Mouse (Mus musculus) embryonic stem cell, embryonic (primary cell): ENCODE results near the gene Selenos.

Experiments used
- CTCF ChIA-PET, 4 experiments: fragments of 300-600 bp in 2 of 4; fragments of 350-600 bp in 2 of 4; sonication (Branson Sonifier 250); formaldehyde crosslinking; loops; one replicate each; lab custom pipeline; 2022; ENCODE audit warnings: inconsistent platforms in 2 of 4; lab: Charles Lee
- POLR2A ChIA-PET, 4 experiments: fragments of 300-600 bp in 2 of 4; fragments of 350-600 bp in 2 of 4; sonication (Branson Sonifier 250); formaldehyde crosslinking; loops; one replicate each; lab custom pipeline; 2022; ENCODE audit warnings: antibody characterized with exemption in 4 of 4, inconsistent platforms in 1 of 4; lab: Charles Lee

The Selenos gene

GRCm38 (mm10) chr7:66079364-66080230, at the start of gene Selenos:
Gene Selenos (plus strand): TSS chr7:66079649.
- CTCF ChIA-PET = interaction anchor here in 3 of 4 experiments (0.6 to 1.7 kb wide), 8 partner anchors 9 to 409 kb away, joined by 3 to 13 read pairs (median 4); no protein-coding TSS in a partner anchor
- POLR2A ChIA-PET = interaction anchor here in 3 of 4 experiments (0.6 to 3.6 kb wide), 107 partner anchors 8 to 1710 kb away, joined by 3 to 118 read pairs (median 4); partner anchors contain the start of genes Asb7 (in 2 of the 3), Lins1 (in 2 of the 3), Snrpa1 (in 2 of the 3) and Chsy1 (in 1 of the 3)

GRCm38 (mm10) chr7:66036809-66037208, 42.6 kb upstream of the Selenos start:
- ChIA-PET POLR2A (no interaction called here), CTCF (interaction anchor here in 1 of 4 experiments (1.0 kb wide), 1 partner anchor 10 kb away, joined by 3 read pairs; no protein-coding TSS in a partner anchor)

- ChIA-PET POLR2A (no interaction called here), CTCF (interaction anchor here in 1 of 4 experiments (1.3 to 1.5 kb wide), 2 partner anchors 17 to 333 kb away, joined by 3 to 4 read pairs; no protein-coding TSS in a partner anchor)
Measured at GRCm38 (mm10) chr7:66038261-66038660, 41.2 kb upstream of the Selenos start.

GRCm38 (mm10) chr7:66038730-66039129, 40.7 kb upstream of the Selenos start:
- POLR2A ChIA-PET = no interaction called here

GRCm38 (mm10) chr7:66040026-66040814, 39.2 kb upstream of the Selenos start:
- CTCF ChIA-PET = interaction anchor here in 1 of 4 experiments (0.6 kb wide), 1 partner anchor 61 kb away, joined by 6 read pairs; no protein-coding TSS in a partner anchor
- POLR2A ChIA-PET = interaction anchor here in 1 of 4 experiments (0.6 kb wide), 1 partner anchor 298 kb away, joined by 4 read pairs; no protein-coding TSS in a partner anchor

More at GRCm38 (mm10) chr7:66038730-66039129, 40.7 kb upstream of the Selenos start:
- CTCF ChIA-PET = interaction anchor here in 1 of 4 experiments (1.3 to 1.5 kb wide), 2 partner anchors 17 to 334 kb away, joined by 3 to 4 read pairs; no protein-coding TSS in a partner anchor

GRCm38 (mm10) chr7:66043552-66044459, 35.6 kb upstream of the Selenos start, which contains the start of gene Gm45213:
Gene Gm45213 (plus strand): TSS chr7:66043602.
- POLR2A ChIA-PET = interaction anchor here in 1 of 4 experiments (1.1 kb wide), 1 partner anchor 8 kb away, joined by 4 read pairs; no protein-coding TSS in a partner anchor

GRCm38 (mm10) chr7:66044617-66045016, 34.8 kb upstream of the Selenos start:
- ChIA-PET CTCF (no interaction called here), POLR2A (interaction anchor here in 1 of 4 experiments (1.4 kb wide), 1 partner anchor 35 kb away, joined by 5 read pairs; the partner anchor contains the start of gene Selenos)

More at GRCm38 (mm10) chr7:66043552-66044459, 35.6 kb upstream of the Selenos start, which contains the start of gene Gm45213:
- CTCF ChIA-PET = no interaction called here

GRCm38 (mm10) chr7:66046921-66047918, 32.2 kb upstream of the Selenos start:
- CTCF ChIA-PET = interaction anchor here in 2 of 4 experiments (1.2 to 1.4 kb wide), 3 partner anchors 8 to 342 kb away, joined by 3 to 5 read pairs (median 4); no protein-coding TSS in a partner anchor
- POLR2A ChIA-PET = interaction anchor here in 3 of 4 experiments (0.7 to 4.0 kb wide), 4 partner anchors 13 to 33 kb away, joined by 3 to 15 read pairs (median 5); partner anchors contain the start of genes Selenos (in 1 of the 3) and Snrpa1 (in 1 of the 3)

GRCm38 (mm10) chr7:66047975-66048374, 31.5 kb upstream of the Selenos start:
- ChIA-PET CTCF (interaction anchor here in 1 of 4 experiments (1.2 kb wide), 1 partner anchor 343 kb away, joined by 3 read pairs; no protein-coding TSS in a partner anchor), POLR2A (interaction anchor here in 3 of 4 experiments (0.7 to 4.0 kb wide), 3 partner anchors 12 to 31 kb away, joined by 3 to 15 read pairs (median 7); partner anchors contain the start of genes Selenos (in 1 of the 3) and Snrpa1 (in 1 of the 3))

- ChIA-PET POLR2A (interaction anchor here in 2 of 4 experiments (1.7 to 4.0 kb wide), 3 partner anchors 12 to 30 kb away, joined by 3 to 15 read pairs (median 5); partner anchors contain the start of genes Selenos (in 1 of the 2) and Snrpa1 (in 1 of the 2)), CTCF (interaction anchor here in 1 of 4 experiments (0.6 to 0.7 kb wide), 2 partner anchors 352 to 1675 kb away, joined by 3 read pairs; partner anchors contain the start of gene Fan1)
Measured at GRCm38 (mm10) chr7:66048446-66049230, 30.8 kb upstream of the Selenos start.

GRCm38 (mm10) chr7:66053946-66054483, 25.4 kb upstream of the Selenos start:
- POLR2A ChIA-PET = interaction anchor here in 2 of 4 experiments (0.6 kb wide), 2 partner anchors 21 to 394 kb away, joined by 3 to 4 read pairs; no protein-coding TSS in a partner anchor
- CTCF ChIA-PET = interaction anchor here (0.6 to 3.2 kb wide), 4 partner anchors 349 to 377 kb away, joined by 3 to 19 read pairs (median 10); no protein-coding TSS in a partner anchor

- ChIA-PET POLR2A (interaction anchor here in 2 of 4 experiments (1.2 to 2.1 kb wide), 2 partner anchors 24 to 349 kb away, joined by 3 to 11 read pairs; partner anchors contain the start of gene Selenos (in 1 of the 2)), CTCF (interaction anchor here in 3 of 4 experiments (0.6 to 3.2 kb wide), 12 partner anchors 9 to 359 kb away, joined by 3 to 19 read pairs (median 4); partner anchors contain the start of gene Selenos (in 1 of the 3))
Measured at GRCm38 (mm10) chr7:66055356-66055755, 24.1 kb upstream of the Selenos start.

GRCm38 (mm10) chr7:66058703-66059102, 20.7 kb upstream of the Selenos start, which contains the start of gene Snrpa1:
Gene Snrpa1 (plus strand): TSS chr7:66059003.
- POLR2A ChIA-PET = interaction anchor here in 2 of 4 experiments (0.5 to 4.4 kb wide), 8 partner anchors 9 to 522 kb away, joined by 3 to 41 read pairs (median 10); partner anchors contain the start of genes Selenos (in 2 of the 2) and Tarsl2 (in 1 of the 2)
- CTCF ChIA-PET = no interaction called here
